Mouse (Mus musculus) layer of hippocampus, adult 2 months (tissue): ENCODE results near the gene Gtpbp10. TPM values are rescaled to one million over a fixed set of nuclear protein-coding genes. Genes with fewer than 3 reads are reported as not detected.

Experiments
- DNase-seq, 2 experiments: peaks; one replicate each; pipeline ENCODE4 v3.0.0; 2022; ENCODE audit warnings: low spot score in 2 of 2
- H3K27ac ChIP-seq: fragments of 200-600 bp; 2 replicates; pipeline ENCODE4 v1.8.1; 2022
- H3K4me3 ChIP-seq: fragments of 200-600 bp; 2 replicates; pipeline ENCODE4 v1.8.1; 2022; ENCODE audit warnings: mild to moderate bottlenecking
- CTCF ChIP-seq: fragments of 200-600 bp; conservative IDR thresholded peaks from 2 replicates; pipeline ENCODE4 v1.8.1; 2022; ENCODE audit warnings: antibody characterized with exemption, mild to moderate bottlenecking, moderate library complexity
- long read RNA-seq, 2 experiments: library from polyadenylated mRNA; stranded (forward); transcript quantifications; one replicate each; pipeline ENCODE4 v2.0.0; 2021; ENCODE audit warnings: borderline mapping rate in 2 of 2
- total RNA-seq, 2 experiments: library from RNA; stranded (reverse); gene quantifications; 2 replicates each; pipeline ENCODE4 v1.2.3; 2021

Gene Gtpbp10
- 10 to 100 TPM; 10.1 TPM for total RNA-seq
- long read RNA-seq, experiment 1, partial matches to known transcripts, result 0 of 3 reads
- long read RNA-seq, experiment 1, other reads (novel, unspliced or antisense), result 2 of 3 reads
- long read RNA-seq, experiment 2, partial matches to known transcripts, result 0 of 5 reads
- long read RNA-seq, experiment 2, other reads (novel, unspliced or antisense), result 3 of 5 reads

DNA sequence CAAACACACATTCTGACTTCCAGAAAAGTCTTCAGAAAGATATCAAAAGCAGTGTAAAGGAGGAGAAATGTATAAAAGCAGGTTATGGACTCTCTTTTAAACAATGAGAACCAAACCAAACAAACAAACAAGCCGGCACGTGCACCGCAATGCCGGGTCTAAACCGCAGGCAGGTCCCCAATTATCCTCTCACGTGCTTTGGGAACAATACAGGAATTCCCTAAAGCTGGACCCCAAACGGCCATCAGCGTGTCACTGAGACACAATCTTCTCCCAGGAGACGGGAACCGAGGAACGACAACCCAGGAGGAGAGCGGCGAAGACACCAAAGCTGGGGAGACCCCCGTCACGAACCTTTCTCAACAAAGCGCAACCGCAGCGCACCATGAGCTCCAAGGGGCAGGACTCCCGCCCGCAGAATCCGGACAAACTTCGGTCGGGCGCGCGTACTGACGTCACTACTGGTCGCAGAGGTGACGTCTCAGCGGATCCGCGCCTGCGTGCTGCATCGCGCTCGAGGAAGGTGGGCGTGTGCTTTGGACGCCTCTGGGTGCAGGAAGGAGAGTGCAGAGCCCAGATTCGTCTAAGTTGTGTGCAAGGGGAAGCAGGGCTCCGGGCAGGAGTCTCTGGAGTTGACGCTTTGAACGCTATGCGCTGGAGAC lies at the start of gene Gtpbp10:
Gene Gtpbp10 (minus strand): TSS at position 460 of the 662 bp plus-strand sequence.
- peak within 1 kb of the TSS; percentile 70 for H3K27ac ChIP-seq
- TF ChIP-seq CTCF, result no peak
- peak within 1 kb of the TSS; percentile 77 for H3K4me3 ChIP-seq
- DNase-seq, result peak; percentile 90 to 94

DNA sequence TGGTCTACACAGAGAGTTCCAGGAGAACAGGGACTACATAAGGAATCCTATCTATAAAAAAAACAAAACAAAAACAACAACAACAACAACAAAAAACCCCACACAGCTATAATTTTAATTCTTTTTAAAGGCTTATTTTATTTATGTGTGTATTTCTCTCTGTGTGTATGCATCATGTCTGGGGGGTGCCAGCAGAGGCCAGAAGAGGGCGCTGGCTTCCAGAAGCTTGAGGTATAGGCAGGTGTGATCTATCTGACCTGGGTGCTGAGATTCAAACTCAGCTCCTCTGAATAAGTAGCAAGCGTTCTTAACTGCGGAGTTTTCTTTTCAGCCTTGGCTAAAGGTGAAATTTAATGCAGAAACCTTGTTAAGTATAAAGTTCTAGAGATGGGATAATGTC lies 28.3 kb upstream of the Gtpbp10 start:
- DNase-seq, result no peak
- H3K4me3 ChIP-seq, result no peak overlapping the region
- no peak for TF ChIP-seq CTCF
- H3K27ac ChIP-seq, result no peak overlapping the region

DNA sequence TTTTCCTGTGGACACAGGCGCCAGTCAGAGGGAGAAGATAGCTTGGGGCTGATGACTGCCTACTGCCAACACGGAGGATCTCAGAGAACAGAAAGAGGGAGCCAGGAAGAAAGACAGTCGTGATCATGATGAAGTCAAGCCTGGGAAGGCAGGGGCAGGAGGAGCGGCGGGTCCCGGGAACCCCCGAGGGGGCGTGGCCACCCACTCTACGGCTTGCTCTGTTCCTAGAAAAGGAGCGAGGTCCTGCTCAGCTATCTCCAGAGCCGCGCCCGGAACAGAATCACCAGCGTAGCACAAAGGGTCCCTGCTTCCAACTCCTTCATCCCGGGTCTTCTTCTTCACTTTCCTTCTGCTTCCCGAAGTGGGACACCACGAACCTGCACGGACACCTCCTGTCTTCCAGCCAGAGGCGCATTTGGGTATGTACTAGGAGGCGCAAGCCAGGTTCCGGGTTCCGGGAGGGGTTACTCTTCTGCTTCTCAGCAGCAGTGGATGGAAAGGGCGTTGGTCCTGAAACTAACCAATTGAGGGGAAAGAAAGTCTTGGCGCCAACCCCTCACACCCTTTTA lies 14.5 kb upstream of the Gtpbp10 start, which contains the start of gene Gm8773:
Gene Gm8773 (plus strand): TSS at position 51 of the 569 bp plus-strand sequence.
- TF ChIP-seq CTCF, result no peak
- DNase-seq, result no peak
- H3K27ac ChIP-seq, result no peak within 1 kb of the TSS
- H3K4me3 ChIP-seq, result peak within 1 kb of the TSS; percentile 50

DNA sequence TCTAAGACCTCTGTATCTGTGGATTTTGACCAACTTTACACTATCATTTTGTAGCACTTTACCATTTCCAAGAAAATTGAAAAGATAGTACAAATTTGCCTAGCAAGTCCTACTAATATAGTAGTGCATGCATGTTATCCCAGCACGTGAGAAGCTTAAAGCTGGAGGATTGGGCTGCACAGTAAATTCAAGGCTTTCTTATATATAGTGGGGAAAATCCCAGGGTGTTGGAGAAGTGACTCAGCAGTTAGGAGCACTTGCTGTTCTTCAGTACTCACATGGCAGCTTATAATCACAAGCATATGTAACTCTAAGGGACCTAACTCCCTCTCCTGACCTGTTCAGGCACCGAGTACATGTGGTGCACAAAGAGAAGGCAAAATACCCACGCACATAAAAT lies 3.1 kb upstream of the Gtpbp10 start:
- no peak for DNase-seq
- Histone ChIP-seq H3K4me3 (no peak overlapping the region), H3K27ac (no peak overlapping the region)
- no peak for TF ChIP-seq CTCF

DNA sequence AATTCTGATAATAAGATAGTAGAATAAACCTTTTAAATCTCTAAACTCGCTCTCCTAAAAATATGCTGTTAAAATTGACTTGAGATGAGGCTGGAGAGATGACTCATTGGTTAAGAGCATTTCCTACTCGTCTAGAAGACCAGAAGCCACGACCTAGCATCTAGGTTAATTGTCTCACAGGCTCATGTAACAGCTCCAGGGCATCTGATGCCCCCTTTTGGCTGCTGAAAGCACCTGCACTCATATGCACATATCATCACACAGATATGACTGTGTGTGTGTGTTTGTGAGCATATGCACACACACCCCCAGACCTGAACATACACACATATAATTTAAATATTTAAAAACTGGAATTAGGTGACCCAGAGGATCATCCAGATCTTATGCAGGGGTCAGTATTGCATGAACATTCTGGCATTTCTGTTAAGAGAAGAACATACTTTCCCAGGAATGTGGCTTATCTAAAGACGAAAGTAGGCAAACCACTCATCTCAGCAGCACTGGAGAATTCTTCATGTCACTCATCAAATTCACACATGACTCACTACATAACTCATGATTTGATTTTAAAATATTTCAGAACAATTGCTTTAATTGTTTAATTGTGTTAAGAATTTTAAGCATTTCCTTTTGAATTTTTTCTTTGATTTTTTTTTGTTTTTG lies 1.8 kb upstream of the Gtpbp10 start:
- DNase-seq, result no peak
- H3K27ac ChIP-seq, result no peak overlapping the region
- H3K4me3 ChIP-seq, result no peak overlapping the region
- TF ChIP-seq CTCF, result no peak

DNA sequence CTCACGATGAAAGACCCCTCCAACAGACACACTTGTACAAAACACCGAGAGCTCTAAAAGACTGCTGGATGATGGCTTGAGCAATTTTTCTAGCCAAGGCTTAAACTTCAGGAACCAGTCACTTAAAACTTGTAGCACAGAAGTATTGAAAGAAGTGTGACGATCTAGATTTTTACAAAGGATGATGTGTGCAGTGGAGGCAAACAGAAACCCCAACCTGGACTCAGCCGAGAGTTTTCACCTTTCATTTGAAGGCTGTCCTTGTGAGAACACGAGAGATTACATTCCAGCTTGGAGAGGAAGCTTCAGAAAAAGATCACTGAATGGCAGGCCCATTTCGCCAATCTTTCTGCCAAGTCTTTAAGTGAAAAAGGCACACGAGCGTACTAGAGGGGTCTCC lies 460 bp upstream of the Gtpbp10 start:
- DNase-seq, result no peak
- peak overlapping the region; percentile 77 for H3K4me3 ChIP-seq
- no peak for TF ChIP-seq CTCF
- peak overlapping the region; percentile 70 for H3K27ac ChIP-seq

DNA sequence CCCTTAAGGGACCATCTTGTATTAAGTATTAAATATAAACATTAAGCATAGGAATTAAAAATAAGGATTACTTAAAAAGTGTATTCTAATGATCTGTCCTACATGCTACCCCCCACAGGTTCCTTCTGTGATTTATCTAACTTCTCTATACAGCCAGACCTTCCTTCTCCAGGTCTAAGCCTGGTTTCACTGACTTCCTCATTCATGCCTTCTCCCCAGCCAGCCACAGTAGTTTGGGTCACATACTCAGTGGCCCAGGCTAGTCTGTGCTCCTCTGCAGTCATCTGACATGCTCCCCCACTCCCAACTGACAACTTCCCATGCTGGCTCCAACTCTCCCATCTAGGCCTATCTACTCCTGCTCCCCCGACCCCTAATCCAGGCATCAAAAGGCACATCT lies 8.2 kb downstream of the Gtpbp10 start:
- Histone ChIP-seq H3K4me3 (no peak overlapping the region), H3K27ac (no peak overlapping the region)
- TF ChIP-seq CTCF, result no peak
- no peak for DNase-seq

DNA sequence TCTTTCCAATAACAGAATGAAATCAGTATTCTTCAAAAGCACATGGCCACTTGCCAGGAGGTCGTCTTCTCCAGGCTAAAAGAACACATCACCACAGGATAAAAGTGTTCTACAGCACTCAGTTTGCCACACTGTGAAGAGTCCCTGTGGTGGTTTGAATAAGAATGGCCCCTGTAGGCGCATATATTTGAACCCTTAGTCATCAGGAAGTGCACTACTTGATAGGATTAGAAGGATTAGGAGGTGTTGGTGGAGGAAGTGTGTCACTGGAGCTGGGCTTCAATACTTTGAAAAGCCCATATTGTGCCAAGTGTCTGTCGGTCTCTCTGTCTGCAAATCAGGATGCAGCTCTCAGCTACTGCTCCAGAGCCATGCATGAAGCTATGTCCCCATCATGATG lies 19.0 kb downstream of the Gtpbp10 start:
- TF ChIP-seq CTCF, result no peak
- H3K4me3 ChIP-seq, result no peak overlapping the region

DNA sequence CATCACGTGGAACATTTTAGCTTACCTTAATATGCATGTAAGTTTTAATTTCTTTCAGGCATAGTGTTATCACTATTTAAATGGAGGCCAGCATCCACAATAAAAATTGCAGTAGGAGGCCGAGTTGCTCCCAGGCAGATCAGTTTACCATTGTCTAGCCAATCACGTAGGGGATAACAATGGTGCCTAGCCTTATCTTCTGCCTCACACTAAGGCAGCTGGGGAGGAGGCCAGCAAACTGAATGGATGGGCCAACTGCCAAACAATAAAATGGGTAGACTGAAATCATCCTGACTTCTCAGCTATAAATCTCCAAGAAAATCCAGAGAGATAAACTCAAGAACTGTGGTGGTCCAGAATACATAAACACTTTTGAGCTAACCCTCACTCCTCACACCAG lies 19.6 kb downstream of the Gtpbp10 start:
- TF ChIP-seq CTCF, result no peak
- no peak overlapping the region for H3K27ac ChIP-seq
- H3K4me3 ChIP-seq, result no peak overlapping the region
- DNase-seq, result no peak

More for the DNA sequence above, 19.0 kb downstream of the Gtpbp10 start:
- no peak for DNase-seq
- no peak overlapping the region for H3K27ac ChIP-seq

DNA sequence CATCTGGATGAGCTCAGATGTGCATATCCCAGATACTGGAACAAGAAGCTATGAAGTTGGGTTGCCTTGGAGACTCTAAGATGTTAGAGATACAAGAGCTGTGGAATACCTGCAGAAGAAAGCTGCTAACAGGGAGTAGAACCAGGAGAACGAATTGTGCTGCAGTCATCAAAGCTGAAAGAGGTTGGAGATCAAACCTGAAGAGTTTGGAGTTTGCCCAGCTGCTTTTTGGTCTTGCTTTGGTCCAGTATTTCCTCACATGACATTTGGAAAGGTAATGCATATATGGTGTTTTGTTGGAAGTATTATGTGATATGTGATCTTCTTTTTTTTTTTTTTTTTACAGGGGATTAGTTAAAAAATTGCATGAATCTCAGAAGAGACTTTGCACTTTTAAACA lies 23.2 kb downstream of the Gtpbp10 start:
- TF ChIP-seq CTCF, result no peak
- Histone ChIP-seq H3K4me3 (no peak overlapping the region), H3K27ac (no peak overlapping the region)
- DNase-seq, result no peak

DNA sequence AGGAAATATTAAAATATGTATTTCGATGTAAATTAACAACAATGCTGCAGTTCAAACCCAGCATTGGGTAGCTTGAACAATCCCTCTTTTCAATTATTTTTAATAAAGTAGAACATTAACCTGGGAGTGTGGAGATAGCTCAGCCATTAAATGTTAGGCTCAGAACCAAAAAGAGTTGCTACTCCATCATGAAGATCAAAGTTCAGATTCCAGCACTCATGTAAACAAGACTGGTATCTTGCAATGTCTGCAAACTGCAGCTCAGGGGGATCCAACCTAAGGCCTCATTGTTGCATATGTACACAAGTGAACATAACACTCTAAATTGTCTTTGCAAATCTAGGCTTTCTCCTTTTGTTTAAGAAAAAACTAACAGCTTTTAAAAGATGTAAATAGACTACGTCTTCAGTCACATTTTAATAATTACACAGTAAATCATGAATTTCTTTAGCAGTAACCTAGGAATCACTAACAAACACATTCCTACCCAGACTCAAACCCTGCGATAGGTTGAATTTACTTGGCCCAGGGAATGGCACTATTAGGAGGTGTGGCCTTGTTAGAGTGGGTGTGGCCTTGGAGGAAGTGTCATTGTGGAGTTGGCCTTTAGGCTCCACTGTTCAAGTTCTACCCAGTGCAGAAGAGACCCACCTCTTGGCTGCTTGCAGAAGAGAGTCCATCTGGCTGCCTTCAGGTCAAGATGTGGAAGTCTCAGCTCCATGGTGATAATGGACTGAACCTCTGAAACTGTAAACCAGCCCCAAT lies 25.5 kb downstream of the Gtpbp10 start:
- no peak for TF ChIP-seq CTCF
- no peak for DNase-seq
- no peak overlapping the region for H3K4me3 ChIP-seq
- H3K27ac ChIP-seq, result no peak overlapping the region

DNA sequence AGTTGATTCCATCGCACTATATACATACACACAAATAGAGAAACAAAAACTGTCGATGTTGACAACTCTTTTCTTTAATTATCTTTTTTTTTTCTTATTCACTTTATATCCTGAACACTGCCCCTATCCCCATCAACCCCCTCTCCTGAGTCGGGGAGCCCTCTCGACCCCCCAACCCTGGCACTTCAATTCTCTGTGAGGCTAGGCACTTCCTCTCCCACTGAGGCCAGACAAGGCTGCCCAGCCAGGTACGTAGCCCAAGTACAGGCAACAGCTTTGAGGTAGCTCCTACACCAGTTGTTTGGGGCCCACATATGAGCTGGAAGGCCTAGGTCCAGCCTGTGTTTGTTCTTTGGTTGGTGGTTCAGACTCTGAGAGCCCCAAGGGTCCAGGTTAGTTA lies 43.9 kb downstream of the Gtpbp10 start:
- H3K4me3 ChIP-seq, result no peak overlapping the region; the same call in 1 of the 2 replicates
- H3K27ac ChIP-seq, result peak overlapping the region; percentile 99; the same call in 1 of the 2 replicates
- TF ChIP-seq CTCF, result no peak
- DNase-seq, result no peak
